Mouse (Mus musculus) stomach, embryonic 14.5 days (tissue): ENCODE measurements at regions not wholly inside any gene's neighbourhood (a gene's known extent, or its start where the extent isn't known, plus 50 kb on each side); places are given as distances from the start of the nearest gene placed in this dataset.

ENCODE experiments used
- ATAC-seq: fragments of 200-750 bp; cut with Nextera tagmentation; 2 replicates; pipeline ENCODE4 v1.8.0; 2017; ENCODE audit warnings: low read depth, moderate TSS enrichment; ENCODE audit not compliant: insufficient number of reproducible peaks, insufficient read depth, low FRiP score
- H3K27ac ChIP-seq: fragments of 300-500 bp; sonication (generic); 2 replicates; pipeline ENCODE4 v1.5.1; 2014; ENCODE audit warnings: mild to moderate bottlenecking, low read length, moderate library complexity, mixed read lengths
- H3K27me3 ChIP-seq: fragments of 300-500 bp; sonication (generic); 2 replicates; pipeline ENCODE4 v1.6.1; 2014; ENCODE audit warnings: low read length, control low read depth, mixed read lengths; ENCODE audit not compliant: control insufficient read depth, insufficient read depth
- H3K36me3 ChIP-seq: fragments of 300-500 bp; sonication (generic); 2 replicates; pipeline ENCODE4 v1.6.1; 2014; ENCODE audit warnings: mild to moderate bottlenecking, control low read depth, low read length, moderate library complexity, mixed read lengths; ENCODE audit not compliant: control insufficient read depth, insufficient read depth
- H3K4me1 ChIP-seq: fragments of 300-500 bp; sonication (generic); 2 replicates; pipeline ENCODE4 v1.6.1; 2014; ENCODE audit warnings: low read length, control low read depth, mixed read lengths; ENCODE audit not compliant: control insufficient read depth, insufficient read depth
- H3K4me2 ChIP-seq: fragments of 300-500 bp; sonication (generic); replicated peaks from 2 replicates; pipeline ENCODE4 v1.6.1; 2014; ENCODE audit warnings: low read depth, low read length, control low read depth
- H3K4me3 ChIP-seq: fragments of 300-500 bp; sonication (generic); 2 replicates; pipeline ENCODE4 v1.5.1; 2014; ENCODE audit warnings: low read depth, low read length, control low read depth
- H3K9ac ChIP-seq: fragments of 300-500 bp; sonication (generic); replicated peaks from 2 replicates; pipeline ENCODE4 v1.6.1; 2014; ENCODE audit warnings: low read depth, mild to moderate bottlenecking, control low read depth, low read length, moderate library complexity, mixed read lengths
- H3K9me3 ChIP-seq: fragments of 300-500 bp; sonication (generic); 2 replicates; pipeline ENCODE4 v1.6.1; 2016; ENCODE audit warnings: low read depth, low read length, control low read depth; ENCODE audit not compliant: control insufficient read depth
- WGBS: fragments of 180-500 bp; shearing (Covaris S2); extraction: QIAGEN DNeasy Blood & Tissue Kit; methylation state at CpG from one replicate; pipeline ENCODE4 v1.1.7; 2014; 5-methylcytosine and 5-hydroxymethylcytosine counted together

DNA sequence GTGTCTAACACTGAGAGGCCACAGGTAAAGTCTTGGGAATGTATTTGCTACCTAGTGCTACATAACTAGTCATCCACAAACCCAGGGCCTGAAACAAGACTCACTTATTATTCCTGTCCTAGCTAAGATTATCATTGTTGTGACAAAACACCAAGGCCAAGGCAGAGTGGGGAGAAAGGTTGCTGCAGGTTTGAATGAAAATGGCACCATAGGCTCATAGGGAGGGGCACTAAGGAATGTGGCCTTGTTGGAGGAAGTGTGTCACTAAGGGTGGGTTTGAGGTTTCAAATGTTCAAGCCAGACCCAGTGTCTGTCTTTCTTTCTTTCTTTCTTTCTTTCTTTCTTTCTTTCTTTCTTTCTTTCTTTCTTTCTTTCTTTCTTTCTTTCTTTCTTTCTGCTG, 174.9 kb upstream of the Ctnnb1 start:
- Histone ChIP-seq H3K9me3 (no peaks in the 10 kb centered on the region), H3K4me3 (no peak overlapping the region), H3K27me3 (no peaks in the 10 kb centered on the region), H3K9ac (no peak overlapping the region), H3K4me1 (no peaks in the 10 kb centered on the region), H3K27ac (no peak overlapping the region), H3K36me3 (no peaks in the 10 kb centered on the region), H3K4me2 (no peak overlapping the region)
- no peak for ATAC-seq

DNA sequence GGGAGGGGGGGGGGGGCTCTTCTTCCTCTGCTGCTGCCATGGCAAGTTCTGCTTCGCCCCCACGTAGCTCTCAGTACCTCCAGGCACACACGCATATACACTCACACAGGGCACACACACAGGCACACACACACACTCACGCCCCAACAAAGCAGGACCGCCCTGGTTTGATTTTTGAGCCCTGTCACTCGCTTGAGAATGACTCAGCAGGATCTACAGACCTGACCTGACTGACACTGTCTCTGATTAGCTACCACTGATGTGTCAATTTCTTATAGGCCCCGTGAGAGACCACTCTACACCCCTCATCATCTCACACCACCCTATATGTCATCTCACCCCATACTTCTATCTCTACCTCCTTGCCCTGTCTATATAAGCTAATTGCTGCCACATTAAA, 173.5 kb upstream of the Ctnnb1 start:
- Histone ChIP-seq H3K9me3 (no peaks in the 10 kb centered on the region), H3K27me3 (no peaks in the 10 kb centered on the region), H3K27ac (no peak overlapping the region), H3K36me3 (no peaks in the 10 kb centered on the region), H3K9ac (no peak overlapping the region), H3K4me2 (no peak overlapping the region), H3K4me1 (0 out of 2 replicates have a peak, but pooled peaks cover 7% of the 10 kb centered on the region), H3K4me3 (no peak overlapping the region)
- WGBS = 89% methylated on average over 7 of the region's 7 CpGs
- ATAC-seq = no peak

DNA sequence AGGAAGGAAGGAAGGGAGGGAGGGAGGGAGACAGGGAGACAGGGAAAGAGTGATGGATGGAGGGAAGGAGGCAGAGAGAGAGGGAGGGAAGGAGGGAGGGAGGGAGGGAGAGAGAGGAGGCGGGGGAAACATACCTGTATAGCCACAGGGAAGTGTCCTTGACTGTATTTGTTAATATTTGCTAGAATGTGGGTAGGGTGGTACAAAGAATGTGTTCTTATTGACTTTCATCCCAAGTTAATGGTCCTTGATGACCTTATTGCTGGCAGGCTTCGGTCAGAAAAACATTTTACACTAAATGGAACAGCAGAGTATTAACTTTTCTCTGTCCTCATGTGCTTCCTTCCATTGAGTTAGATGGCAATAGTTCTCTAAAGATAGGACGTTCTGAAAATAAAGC, 171.0 kb upstream of the Ctnnb1 start:
- Histone ChIP-seq H3K9me3 (no peaks in the 10 kb centered on the region), H3K27ac (no peak overlapping the region), H3K36me3 (no peaks in the 10 kb centered on the region), H3K4me2 (no peak overlapping the region), H3K27me3 (no peaks in the 10 kb centered on the region), H3K9ac (no peak overlapping the region), H3K4me1 (0 out of 2 replicates have a peak, but pooled peaks cover 7% of the 10 kb centered on the region), H3K4me3 (no peak overlapping the region)
- WGBS = 66% methylated on average over 3 of the region's 3 CpGs
- ATAC-seq = no peak

DNA sequence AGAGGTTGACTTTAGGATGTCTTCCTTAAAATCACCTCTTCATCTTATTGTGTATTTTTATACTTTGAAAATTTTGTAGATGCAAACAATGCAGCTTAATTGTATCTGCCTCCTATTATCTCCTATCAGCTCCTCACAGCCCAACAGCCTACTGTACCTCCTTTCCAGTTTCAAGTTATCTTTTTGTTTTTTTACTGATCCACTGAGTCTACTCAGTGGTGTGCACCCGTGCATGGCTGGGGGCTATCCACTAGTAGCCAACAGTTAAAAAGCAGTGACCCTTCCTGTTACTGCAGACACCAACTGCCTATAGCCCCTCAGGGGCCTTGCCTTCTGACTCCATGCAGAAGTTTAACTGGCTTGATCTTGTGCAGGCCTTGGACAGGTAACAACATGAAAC, 170.4 kb upstream of the Ctnnb1 start:
- no peak overlapping the region for H3K27ac ChIP-seq
- no peak overlapping the region for H3K9ac ChIP-seq
- H3K4me2 ChIP-seq = no peak overlapping the region
- 0 out of 2 replicates have a peak, but pooled peaks cover 7% of the 10 kb centered on the region for H3K4me1 ChIP-seq
- H3K9me3 ChIP-seq = no peaks in the 10 kb centered on the region
- no peaks in the 10 kb centered on the region for H3K36me3 ChIP-seq
- ATAC-seq = no peak
- WGBS = 68% methylated on average over 1 of the region's 1 CpGs
- H3K27me3 ChIP-seq = no peaks in the 10 kb centered on the region
- no peak overlapping the region for H3K4me3 ChIP-seq

DNA sequence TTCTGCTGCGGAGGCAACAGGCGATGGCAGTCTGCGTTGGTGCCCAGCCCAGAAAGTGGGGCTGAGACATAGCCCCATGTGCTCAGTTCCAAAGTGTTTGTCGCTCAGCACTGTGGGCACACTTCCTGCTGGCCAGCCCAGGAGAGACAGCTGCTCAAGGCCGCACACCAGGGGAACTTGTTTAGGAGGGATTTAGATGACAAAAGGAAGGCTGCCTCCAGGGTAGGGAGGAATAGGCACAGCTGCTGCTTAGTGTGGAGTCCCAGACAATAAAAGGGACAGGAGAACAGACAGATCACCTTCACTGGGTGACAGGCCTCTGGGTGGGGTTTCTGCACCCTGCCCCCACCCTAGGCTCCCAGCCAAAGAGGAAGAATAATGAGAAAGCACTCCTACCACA, 169.2 kb upstream of the Ctnnb1 start:
- no peak for ATAC-seq
- Histone ChIP-seq H3K9ac (no peak overlapping the region), H3K9me3 (no peaks in the 10 kb centered on the region), H3K4me2 (no peak overlapping the region), H3K27ac (peak overlapping the region; percentile 4; the same call in 1 of the 2 replicates), H3K4me1 (peaks cover 14% of the 10 kb centered on the region; the same call in 1 of the 2 replicates), H3K36me3 (no peaks in the 10 kb centered on the region), H3K27me3 (no peaks in the 10 kb centered on the region), H3K4me3 (no peak overlapping the region)
- 68% methylated on average over 5 of the region's 5 CpGs for WGBS

DNA sequence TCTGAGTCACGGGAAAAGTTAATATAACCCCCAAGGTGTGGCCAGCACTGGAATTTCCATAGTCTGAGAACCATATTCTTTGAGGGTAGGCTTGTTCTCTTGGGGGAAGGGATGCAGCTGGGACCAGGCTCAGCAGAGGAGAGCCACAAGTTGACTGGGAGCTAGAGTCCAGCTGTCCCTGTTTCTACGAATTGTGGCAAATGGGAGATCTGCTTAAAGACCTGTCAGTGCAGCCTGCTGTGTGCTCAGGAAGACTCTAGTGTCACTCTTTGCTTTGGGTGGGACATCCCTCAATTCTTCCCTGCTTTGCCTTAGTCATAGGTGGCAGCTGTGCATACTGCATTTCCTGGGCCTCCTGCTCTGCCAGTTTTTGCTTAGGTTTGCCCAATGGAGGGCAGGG, 165.2 kb upstream of the Ctnnb1 start:
- ATAC-seq = no peak
- Histone ChIP-seq H3K4me2 (no peak overlapping the region), H3K4me1 (peaks cover 18% of the 10 kb centered on the region; the same call in 1 of the 2 replicates), H3K36me3 (no peaks in the 10 kb centered on the region), H3K9me3 (no peaks in the 10 kb centered on the region; the same call in 1 of the 2 replicates), H3K9ac (no peak overlapping the region), H3K27ac (no peak overlapping the region; the same call in 1 of the 2 replicates), H3K27me3 (no peaks in the 10 kb centered on the region), H3K4me3 (no peak overlapping the region)
- 59% methylated on average over 2 of the region's 2 CpGs for WGBS

DNA sequence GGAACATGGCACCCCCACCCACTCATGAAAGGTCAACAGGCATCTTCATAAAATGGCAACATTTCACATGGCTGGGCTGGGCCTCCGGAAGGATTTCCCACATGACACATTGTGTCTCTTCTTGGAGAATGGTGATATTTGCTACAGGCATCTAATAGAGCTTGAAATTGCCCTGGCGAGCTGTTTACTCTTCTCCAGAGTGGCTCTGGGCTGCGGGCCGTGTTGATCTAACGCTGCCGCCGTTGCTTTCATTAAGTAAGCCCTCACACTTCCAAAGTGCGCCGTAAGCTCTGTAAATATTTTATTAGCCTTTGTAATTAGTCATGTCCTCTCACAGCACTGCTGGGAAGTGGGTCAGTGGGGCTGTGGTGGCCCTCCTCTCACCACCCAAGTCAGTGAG, 164.4 kb upstream of the Ctnnb1 start:
- ATAC-seq = peak; percentile 50; the same call in 1 of the 2 replicates

DNA sequence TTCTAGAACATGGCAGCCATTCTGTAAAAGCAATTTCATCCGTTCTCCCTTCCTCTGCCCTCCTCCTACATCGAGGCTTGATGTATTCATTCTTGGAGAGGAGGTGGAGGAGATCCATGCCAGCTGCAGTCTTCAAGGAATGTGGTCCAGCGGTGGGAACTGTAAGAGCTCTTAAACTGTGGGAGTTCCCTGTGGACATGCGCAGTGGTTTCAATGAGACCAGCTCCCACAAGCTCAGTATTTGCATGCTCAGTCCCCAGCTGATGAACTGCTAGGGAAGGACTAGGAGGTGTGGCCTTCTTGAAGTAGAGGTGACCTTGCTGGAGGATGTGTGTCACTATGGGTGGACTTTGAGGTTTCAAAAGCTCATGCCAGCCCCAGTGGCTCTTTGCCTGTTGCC, 163.7 kb upstream of the Ctnnb1 start:
- no peak overlapping the region for H3K27ac ChIP-seq
- whole genome bisulfite sequencing = 53% methylated on average over 4 of the region's 4 CpGs
- H3K4me2 ChIP-seq = no peak overlapping the region
- H3K36me3 ChIP-seq = no peaks in the 10 kb centered on the region
- H3K27me3 ChIP-seq = no peaks in the 10 kb centered on the region
- peaks cover 26% of the 10 kb centered on the region for H3K4me1 ChIP-seq
- H3K4me3 ChIP-seq = no peak overlapping the region
- no peak overlapping the region for H3K9ac ChIP-seq
- no peaks in the 10 kb centered on the region; the same call in 1 of the 2 replicates for H3K9me3 ChIP-seq
- peak; percentile 23; the same call in 1 of the 2 replicates for ATAC-seq

More for the DNA sequence above, 164.4 kb upstream of the Ctnnb1 start:
- Histone ChIP-seq H3K9ac (no peak overlapping the region), H3K36me3 (no peaks in the 10 kb centered on the region), H3K9me3 (no peaks in the 10 kb centered on the region; the same call in 1 of the 2 replicates), H3K4me3 (no peak overlapping the region), H3K27me3 (no peaks in the 10 kb centered on the region), H3K27ac (no peak overlapping the region; the same call in 1 of the 2 replicates), H3K4me1 (peaks cover 26% of the 10 kb centered on the region), H3K4me2 (no peak overlapping the region)
- 31% methylated on average over 9 of the region's 9 CpGs for WGBS

DNA sequence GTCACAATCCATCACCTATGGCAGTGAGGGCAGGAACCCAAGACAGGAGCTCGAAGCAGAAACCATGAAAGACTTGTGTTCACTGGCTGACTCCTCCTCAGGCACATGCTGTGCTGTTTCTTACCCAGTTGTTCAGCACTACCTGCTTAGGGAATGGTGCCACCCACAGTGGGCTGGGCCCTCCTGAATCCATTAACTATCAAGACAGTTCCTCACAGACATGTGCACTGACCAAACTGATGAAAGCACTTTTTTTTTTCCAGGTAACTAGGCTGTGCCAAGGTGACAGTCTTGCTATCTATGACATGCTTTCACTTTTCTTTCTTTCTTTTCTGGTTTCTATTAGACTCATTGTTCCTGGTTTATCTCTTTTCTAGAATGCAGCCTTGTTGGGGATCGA, 162.1 kb upstream of the Ctnnb1 start:
- no peaks in the 10 kb centered on the region; the same call in 1 of the 2 replicates for H3K9me3 ChIP-seq
- H3K36me3 ChIP-seq = no peaks in the 10 kb centered on the region
- H3K4me2 ChIP-seq = no peak overlapping the region
- H3K9ac ChIP-seq = no peak overlapping the region
- no peak overlapping the region for H3K27ac ChIP-seq
- peaks cover 37% of the 10 kb centered on the region for H3K4me1 ChIP-seq
- no peak overlapping the region for H3K4me3 ChIP-seq
- WGBS = 67% methylated on average over 2 of the region's 2 CpGs
- ATAC-seq = no peak
- no peaks in the 10 kb centered on the region for H3K27me3 ChIP-seq
